ENCODE assay signal across 10 mouse cellular contexts in the genomic region with DNA sequence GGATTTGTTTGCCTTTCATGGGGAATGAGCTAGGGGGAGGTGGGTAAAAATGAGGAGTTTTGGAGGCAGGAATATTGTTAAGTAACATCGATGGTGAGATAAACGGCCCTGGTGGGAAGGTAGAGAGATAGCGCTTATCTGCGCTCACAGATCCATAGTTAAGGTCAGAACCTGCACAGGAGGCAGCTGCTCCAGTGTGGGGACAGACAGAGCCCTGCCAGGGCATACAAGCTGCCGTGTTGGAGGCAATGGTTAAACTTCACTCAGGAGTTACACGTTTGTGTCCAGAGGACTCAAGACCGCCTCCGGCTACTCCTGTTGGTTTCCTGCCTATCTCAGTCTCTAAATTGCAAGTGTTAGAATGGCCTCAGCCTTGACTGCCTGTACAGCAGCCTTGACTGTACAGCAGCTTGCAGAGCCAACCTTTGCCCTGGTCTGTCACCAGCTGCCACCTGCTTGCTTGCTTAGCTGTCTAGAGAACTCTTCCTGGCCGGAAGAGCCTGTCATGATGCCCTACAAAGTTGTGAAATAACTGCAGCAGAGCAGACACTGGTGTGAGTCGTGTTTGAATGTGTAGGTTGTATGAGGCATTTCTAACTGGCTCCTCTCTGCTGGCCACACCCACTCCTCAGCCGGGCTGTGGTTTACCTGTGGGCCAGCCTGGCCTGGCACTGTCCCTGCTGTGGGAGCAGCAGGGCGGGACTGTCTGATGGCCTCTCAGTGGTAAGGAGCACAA. TPM values are rescaled to one million over a fixed set of nuclear protein-coding genes. Genes with fewer than 3 reads are reported as not detected.
A peak's percentile ranks its signal among the peaks of the same experiment; 100 is the strongest.
DNase-seq lines count a peak whose midpoint lies in the region; ATAC-seq and TF ChIP-seq lines count a peak whose summit lies in the region.
"Had no signal": no experiment of that assay in that cellular context is flagged by ENCODE, and none has a peak within 500 bp of the region (broad histone marks: within the 10 kb centered on the region; RNA-seq: fewer than 3 reads in every experiment).

No protein-coding gene starts in this region.

- no peak overlapping the region for H3K9ac ChIP-seq in liver, embryonic 15.5 days
- no peak overlapping the region for H3K9ac ChIP-seq in stomach, postnatal 0 days (ENCODE audit: low read length)

- intact Hi-C loops in left cerebral cortex, postnatal 36 days (cut with DNase I): no loop called here

- peaks cover 48% of the 10 kb centered on the region for H3K4me1 ChIP-seq in liver, embryonic 15.5 days (replicated peaks)
- H3K4me1 ChIP-seq in stomach, postnatal 0 days (replicated peaks; ENCODE audit: control insufficient read depth, insufficient read depth): no peaks in the 10 kb centered on the region

- peaks cover 13% of the 10 kb centered on the region for H3K36me3 ChIP-seq in liver, embryonic 15.5 days (replicated peaks)
- H3K36me3 ChIP-seq in stomach, postnatal 0 days (ENCODE audit: control insufficient read depth, insufficient read depth, low read length): 0 out of 2 replicates have a peak, but pooled peaks cover 3% of the 10 kb centered on the region

- H3K4me2 ChIP-seq in liver, embryonic 15.5 days: 0 out of 2 replicates have a peak overlapping the region, but pooled peaks have one; percentile 1
- H3K4me2 ChIP-seq in stomach, postnatal 0 days (replicated peaks; ENCODE audit: low read depth): no peak overlapping the region

- peak overlapping the region; percentile 81 for H3K27ac ChIP-seq in liver, embryonic 15.5 days (replicated peaks)
- no peak overlapping the region for H3K27ac ChIP-seq in stomach, postnatal 0 days (replicated peaks)
- H3K27ac ChIP-seq: left cerebral cortex, adult 2 months had no signal

- DNase-seq in lung, adult 18-20 months: peak; percentile 54 to 56
- no peak for DNase-seq in lung, postnatal 25 days (ENCODE audit: low spot score)
- DNase-seq in stomach, postnatal 0 days (ENCODE audit: low spot score): peak; percentile 29
- DNase-seq in left cerebral cortex, postnatal 36 days (ENCODE audit: low spot score in 2 of 2): no peak
- DNase-seq in urinary bladder, postnatal 4 days (ENCODE audit: low spot score in 2 of 2): no peak
- DNase-seq in cerebellum, adult 11-12 months: no peak
- DNase-seq: cerebellum, postnatal 36 days had no signal

- H3K4me3 ChIP-seq in liver, embryonic 15.5 days (replicated peaks): no peak overlapping the region
- H3K4me3 ChIP-seq in stomach, postnatal 0 days (ENCODE audit: low read depth, low read length): no peak overlapping the region
- H3K4me3 ChIP-seq: left cerebral cortex, adult 2 months had no signal

- no peak for TF ChIP-seq EP300 in stomach, postnatal 0 days (optimal IDR thresholded peaks at IDR 0.05)

- H3K27me3 ChIP-seq in liver, embryonic 15.5 days: no peaks in the 10 kb centered on the region
- H3K27me3 ChIP-seq in stomach, postnatal 0 days (ENCODE audit: control insufficient read depth, insufficient read depth, low read length): no peaks in the 10 kb centered on the region

- ATAC-seq in common myeloid progenitor, adult 5-6 weeks (replicated peaks; ENCODE audit: low read depth, poor library complexity, severe bottlenecking): peak; percentile 34; the same call in 1 of the 2 replicates
- peak; percentile 71 for ATAC-seq in liver, embryonic 15.5 days (ENCODE audit: insufficient read depth)
- ATAC-seq in stomach, postnatal 0 days (ENCODE audit: low FRiP score, low TSS enrichment): peak; percentile 38

- TF ChIP-seq CTCF in stomach, postnatal 0 days (IDR thresholded peaks at IDR 0.05; ENCODE audit: low read depth): no peak

- 38% methylated on average over 12 of the region's 12 CpGs for WGBS in liver, embryonic 15.5 days (ENCODE audit: insufficient replicate concordance)
- WGBS in stomach, postnatal 0 days: 75% methylated on average over 12 of the region's 12 CpGs

- no peaks in the 10 kb centered on the region for H3K9me3 ChIP-seq in liver, embryonic 15.5 days (replicated peaks)
- H3K9me3 ChIP-seq in stomach, postnatal 0 days (ENCODE audit: control insufficient read depth, low read length): no peaks in the 10 kb centered on the region

RNA-seq across cellular contexts. Expression of a gene that starts 3.7 kb away (rescaled TPM):
- 0.78 TPM in 1 of 2 replicates, not detected in the other for total RNA-seq in common myeloid progenitor, adult 5-6 weeks (2017)
- polyA plus RNA-seq in liver, embryonic 15.5 days (2015; fragmentation: Nextera tagmentation; extraction: Ambion mirVana): 1.1 and 1.6 TPM in 2 replicates
- 29.2 and 32.3 TPM in 2 replicates for polyA plus RNA-seq in stomach, postnatal 0 days (2015; fragmentation: Nextera tagmentation; extraction: Ambion mirVana)
- 1 to 10 TPM; 3.0 to 4.5 TPM for total RNA-seq in left cerebral cortex, postnatal 36 days (2021)

RNA-seq across cellular contexts. Expression of a gene that starts 11.0 kb away (rescaled TPM):
- not detected in 2 replicates for total RNA-seq in common myeloid progenitor, adult 5-6 weeks (2017)
- polyA plus RNA-seq in liver, embryonic 15.5 days (2015; fragmentation: Nextera tagmentation; extraction: Ambion mirVana): 205 and 267 TPM in 2 replicates
- polyA plus RNA-seq in stomach, postnatal 0 days (2015; fragmentation: Nextera tagmentation; extraction: Ambion mirVana): 1.2 and 2.4 TPM in 2 replicates
- total RNA-seq in left cerebral cortex, postnatal 36 days (2021): not detected

RNA-seq across cellular contexts. Expression of a gene that starts 48.3 kb away (rescaled TPM):
- not detected in 2 replicates for total RNA-seq in common myeloid progenitor, adult 5-6 weeks (2017)
- polyA plus RNA-seq in liver, embryonic 15.5 days (2015; fragmentation: Nextera tagmentation; extraction: Ambion mirVana): 434 and 589 TPM in 2 replicates
- polyA plus RNA-seq in stomach, postnatal 0 days (2015; fragmentation: Nextera tagmentation; extraction: Ambion mirVana): 2.1 and 5.1 TPM in 2 replicates
- 10 to 100 TPM; 19.5 to 24.1 TPM for total RNA-seq in left cerebral cortex, postnatal 36 days (2021)

RNA-seq across cellular contexts. Expression of a gene that starts 49.9 kb away (rescaled TPM):
- 6.4 and 6.8 TPM in 2 replicates for total RNA-seq in common myeloid progenitor, adult 5-6 weeks (2017)
- polyA plus RNA-seq in liver, embryonic 15.5 days (2015; fragmentation: Nextera tagmentation; extraction: Ambion mirVana): 8.8 and 8.9 TPM in 2 replicates
- 22.2 and 24.0 TPM in 2 replicates for polyA plus RNA-seq in stomach, postnatal 0 days (2015; fragmentation: Nextera tagmentation; extraction: Ambion mirVana)
- 10 to 100 TPM; 23.4 to 24.2 TPM for total RNA-seq in left cerebral cortex, postnatal 36 days (2021)

Comparison
In these comparisons a context has a peak if more than half of its experiments do, and no peak if none do; other contexts are left out.
1. DNase-seq: peak in lung, adult 18-20 months (2 of 2) and stomach, postnatal 0 days (single experiment); none in lung, postnatal 25 days (single experiment), left cerebral cortex, postnatal 36 days (0 of 2), urinary bladder, postnatal 4 days (0 of 2) and cerebellum, adult 11-12 months (single experiment).
2. RNA of a gene that starts 48.3 kb away (total RNA-seq): 19.5 to 24.1 TPM in left cerebral cortex, postnatal 36 days; not detected in common myeloid progenitor, adult 5-6 weeks; every median in the first group is over 10 times any median in the second.
3. Peak in every context shown above with its lines, with median percentiles within 50 percentile points of each other: ATAC-seq.